Comparison of ENCODE assay signal across 21 mouse cellular contexts in genomic region chr8:41818079-41818478, GRCm38 (mm10).
"Had no signal": no experiment of that assay in that cellular context is flagged by ENCODE, and none has a peak within 500 bp of the region (broad histone marks: within the 10 kb centered on the region; RNA-seq: fewer than 3 reads in every experiment).

No protein-coding gene starts in this region.

- H3K27ac ChIP-seq: kidney, embryonic 15.5 days; liver, embryonic 12.5 days; liver, embryonic 15.5 days; macrophage; midbrain, embryonic 12.5 days; neural tube, embryonic 13.5 days; stomach, embryonic 15.5 days had no signal

- DNase-seq: kidney, adult 2 months; kidney, postnatal 10 days; kidney, postnatal 36 days; layer of hippocampus, postnatal 36 days; left cerebral cortex, postnatal 4 days; liver; lung, embryonic 14.5 days; retina, postnatal 1 day; right cerebral cortex, postnatal 25 days; spleen, adult 18-20 months; thymus, postnatal 25 days had no signal

- H3K4me2 ChIP-seq: kidney, embryonic 15.5 days; liver, embryonic 12.5 days; liver, embryonic 15.5 days; lung, embryonic 14.5 days; midbrain, embryonic 12.5 days; midbrain, embryonic 15.5 days; neural tube, embryonic 13.5 days; stomach, embryonic 15.5 days had no signal

- H3K9me3 ChIP-seq: kidney, embryonic 15.5 days; liver, embryonic 12.5 days; liver, embryonic 15.5 days; midbrain, embryonic 12.5 days; midbrain, embryonic 15.5 days; neural tube, embryonic 13.5 days; stomach, embryonic 15.5 days had no signal

- H3K36me3 ChIP-seq: kidney, embryonic 15.5 days; liver, embryonic 12.5 days; liver, embryonic 15.5 days; midbrain, embryonic 12.5 days; midbrain, embryonic 15.5 days; neural tube, embryonic 13.5 days; stomach, embryonic 15.5 days had no signal

- H3K4me3 ChIP-seq: kidney, embryonic 15.5 days; liver, embryonic 12.5 days; liver, embryonic 15.5 days; midbrain, embryonic 12.5 days; midbrain, embryonic 15.5 days; neural tube, embryonic 13.5 days; stomach, embryonic 15.5 days had no signal

- H3K27me3 ChIP-seq: kidney, embryonic 15.5 days; liver, embryonic 12.5 days; liver, embryonic 15.5 days; midbrain, embryonic 12.5 days; midbrain, embryonic 15.5 days; neural tube, embryonic 13.5 days; stomach, embryonic 15.5 days had no signal

- H3K4me1 ChIP-seq: kidney, embryonic 15.5 days; liver, embryonic 12.5 days; liver, embryonic 15.5 days; midbrain, embryonic 12.5 days; midbrain, embryonic 15.5 days; neural tube, embryonic 13.5 days; stomach, embryonic 15.5 days had no signal

- ATAC-seq: intestine, embryonic 16.5 days; liver, embryonic 12.5 days; lung, postnatal 0 days had no signal

- H3K9ac ChIP-seq: kidney, embryonic 15.5 days; liver, embryonic 12.5 days; liver, embryonic 15.5 days; lung, embryonic 14.5 days; midbrain, embryonic 12.5 days; midbrain, embryonic 15.5 days; neural tube, embryonic 13.5 days; stomach, embryonic 15.5 days had no signal
